Mouse (Mus musculus) T-cell, adult 66 days (primary cell): Measurements from ENCODE around the gene Sar1a. TPM values are rescaled to one million over a fixed set of nuclear protein-coding genes. Genes with fewer than 3 reads are reported as not detected.

Experiments used
- total RNA-seq, 2 experiments: library from RNA; stranded (reverse); gene quantifications; 3 replicates in 1 of 2; 4 replicates in 1 of 2; pipeline ENCODE4 v1.2.4; 2023

Gene Sar1a
- 100 to 1,000 TPM; 176 to 182 TPM for total RNA-seq

GRCm38 (mm10) chr10:61680015-61680913 lies at the start of gene Sar1a:
Gene Sar1a, plus strand, starts transcription at chr10:61680299.

GRCm38 (mm10) chr10:61647790-61648736 lies 32.0 kb upstream of the Sar1a start, which contains the start of gene Ppa1:
Gene Ppa1, plus strand, starts transcription at chr10:61648552.

GRCm38 (mm10) chr10:61694870-61695670 lies 15.0 kb downstream of the Sar1a start, which contains the start of gene Tysnd1:
Gene Tysnd1, plus strand, starts transcription at chr10:61695514.

GRCm38 (mm10) chr10:61714771-61715461 lies 34.8 kb downstream of the Sar1a start, which contains the start of gene Aifm2:
Gene Aifm2, plus strand, starts transcription at chr10:61715263.

Other genes starting within 250 kb of the Sar1a start
- gene Eif4ebp2, start 227.6 kb upstream of the Sar1a start, total RNA-seq: 100 to 1,000 TPM; 202 to 206 TPM
- gene Lrrc20, start 204.5 kb upstream of the Sar1a start, total RNA-seq: 1 to 10 TPM; 8.4 to 9.2 TPM
- gene Npffr1, start 84.8 kb upstream of the Sar1a start, total RNA-seq: not detected
- 10 to 100 TPM; 29.6 to 35.3 TPM for gene Ppa1, start 31.7 kb upstream of the Sar1a start, total RNA-seq
- 10 to 100 TPM; 30.1 to 30.8 TPM for gene Tysnd1, start 15.2 kb downstream of the Sar1a start, total RNA-seq
- gene Aifm2, start 35.0 kb downstream of the Sar1a start, total RNA-seq: 1 to 10 TPM; 2.3 to 4.7 TPM
- gene H2afy2, start 103.8 kb downstream of the Sar1a start, total RNA-seq: not detected